In genomic region chr2:162943931-162944330, GRCm38 (mm10) we compare ENCODE assay signal across 10 mouse cellular contexts. TPM values are rescaled to one million over a fixed set of nuclear protein-coding genes. Genes with fewer than 3 reads are reported as not detected.
DNase-seq lines count a peak whose midpoint lies in the region; ATAC-seq lines count a peak whose summit lies in the region.
"Had no signal": no experiment of that assay in that cellular context is flagged by ENCODE, and none has a peak within 500 bp of the region (broad histone marks: within the 10 kb centered on the region; RNA-seq: fewer than 3 reads in every experiment).

No protein-coding gene starts in this region.

- H3K4me3 ChIP-seq in heart, embryonic 11.5 days (ENCODE audit: low read depth, low read length): peak overlapping the region; percentile 63
- peak overlapping the region; percentile 55 for H3K4me3 ChIP-seq in forebrain, embryonic 13.5 days
- H3K4me3 ChIP-seq in liver, embryonic 12.5 days: peak overlapping the region; percentile 54

- peak overlapping the region; percentile 98 for H3K4me2 ChIP-seq in heart, embryonic 11.5 days
- peak overlapping the region; percentile 98 for H3K4me2 ChIP-seq in forebrain, embryonic 13.5 days
- H3K4me2 ChIP-seq in liver, embryonic 12.5 days: peak overlapping the region; percentile 73

- peaks cover 2% of the 10 kb centered on the region; the same call in 1 of the 2 replicates for H3K4me1 ChIP-seq in heart, embryonic 11.5 days (ENCODE audit: control insufficient read depth, insufficient read depth, low read length)
- peaks cover 23% of the 10 kb centered on the region for H3K4me1 ChIP-seq in forebrain, embryonic 13.5 days
- H3K4me1 ChIP-seq in liver, embryonic 12.5 days: peaks cover 29% of the 10 kb centered on the region

- H3K9ac ChIP-seq in heart, embryonic 11.5 days (ENCODE audit: low read depth, low read length): no peak overlapping the region
- H3K9ac ChIP-seq in forebrain, embryonic 13.5 days: no peak overlapping the region; the same call in 1 of the 2 replicates
- H3K9ac ChIP-seq in liver, embryonic 12.5 days: no peak overlapping the region

- no peaks in the 10 kb centered on the region for H3K9me3 ChIP-seq in heart, embryonic 11.5 days (replicated peaks; ENCODE audit: control insufficient read depth, low read length)
- no peaks in the 10 kb centered on the region for H3K9me3 ChIP-seq in forebrain, embryonic 13.5 days (replicated peaks)
- H3K9me3 ChIP-seq in liver, embryonic 12.5 days (replicated peaks): no peaks in the 10 kb centered on the region

- peaks cover 23% of the 10 kb centered on the region for H3K27me3 ChIP-seq in heart, embryonic 11.5 days (ENCODE audit: control insufficient read depth, insufficient read depth, low read length)
- H3K27me3 ChIP-seq in forebrain, embryonic 13.5 days: peaks cover 29% of the 10 kb centered on the region
- peaks cover 43% of the 10 kb centered on the region for H3K27me3 ChIP-seq in liver, embryonic 12.5 days (replicated peaks)

- ATAC-seq in heart, embryonic 11.5 days (replicated peaks; ENCODE audit: insufficient number of reproducible peaks, low FRiP score, low TSS enrichment): no peak
- no peak for ATAC-seq in forebrain, embryonic 13.5 days
- no peak for ATAC-seq in liver, embryonic 12.5 days

- 10% methylated on average over 11 of the region's 11 CpGs for WGBS in heart, embryonic 11.5 days (ENCODE audit: insufficient replicate concordance)
- 6% methylated on average over 11 of the region's 11 CpGs for WGBS in forebrain, embryonic 13.5 days
- WGBS in liver, embryonic 12.5 days (ENCODE audit: insufficient replicate concordance): 5% methylated on average over 11 of the region's 11 CpGs

- H3K27ac ChIP-seq in heart, embryonic 11.5 days (ENCODE audit: low read depth, low read length): no peak overlapping the region
- H3K27ac ChIP-seq in forebrain, embryonic 13.5 days: no peak overlapping the region
- H3K27ac ChIP-seq in liver, embryonic 12.5 days: no peak overlapping the region

- intact Hi-C loops in heart, postnatal 14 days (cut with DNase I): no loop called here

- 0 out of 2 replicates have a peak, but pooled peaks cover 2% of the 10 kb centered on the region for H3K36me3 ChIP-seq in heart, embryonic 11.5 days (ENCODE audit: control insufficient read depth, insufficient read depth, low read length)
- H3K36me3 ChIP-seq in forebrain, embryonic 13.5 days (ENCODE audit: poor library complexity, severe bottlenecking): peaks cover 25% of the 10 kb centered on the region
- peaks cover 18% of the 10 kb centered on the region for H3K36me3 ChIP-seq in liver, embryonic 12.5 days

- DNase-seq in heart, postnatal 14 days: no peak
- DNase-seq in CD4-positive helper T cell, adult 2 months (ENCODE audit: low read depth, low spot score): peak; percentile 28
- DNase-seq in thymus, postnatal 4 days: no peak
- DNase-seq in embryo, embryonic 10 days (ENCODE audit: low spot score): no peak
- no peak for DNase-seq in frontal cortex, postnatal 14 days (ENCODE audit: low spot score in 2 of 2)
- DNase-seq: B cell, adult 2 months; lung, postnatal 10 days had no signal

RNA-seq across cellular contexts. Expression of gene L3mbtl1, which starts 0.7 kb away (rescaled TPM):
- polyA plus RNA-seq in heart, embryonic 11.5 days (2014; fragmentation: Nextera tagmentation; extraction: Ambion mirVana): not detected in 2 replicates
- under 1 TPM in 1 of 2 experiments, not detected in 1; 0.05 TPM for total RNA-seq in heart, postnatal 14 days (2021)
- polyA plus RNA-seq in forebrain, embryonic 13.5 days (2015; fragmentation: Nextera tagmentation; extraction: Ambion mirVana): 0.25 and 0.37 TPM in 2 replicates
- 0.06 and 0.08 TPM in 2 replicates for polyA plus RNA-seq in liver, embryonic 12.5 days (2016; fragmentation: Nextera tagmentation; extraction: Ambion mirVana)

RNA-seq across cellular contexts. Expression of gene Srsf6, which starts 12.6 kb away (rescaled TPM):
- polyA plus RNA-seq in heart, embryonic 11.5 days (2014; fragmentation: Nextera tagmentation; extraction: Ambion mirVana): 155 and 164 TPM in 2 replicates
- total RNA-seq in heart, postnatal 14 days (2021): 10 to 100 TPM; 88.4 to 91.7 TPM
- polyA plus RNA-seq in forebrain, embryonic 13.5 days (2015; fragmentation: Nextera tagmentation; extraction: Ambion mirVana): 212 and 238 TPM in 2 replicates
- polyA plus RNA-seq in liver, embryonic 12.5 days (2016; fragmentation: Nextera tagmentation; extraction: Ambion mirVana): 168 and 174 TPM in 2 replicates

RNA-seq across cellular contexts. Expression of gene Sgk2, which starts 43.2 kb away (rescaled TPM):
- not detected in 2 replicates for polyA plus RNA-seq in heart, embryonic 11.5 days (2014; fragmentation: Nextera tagmentation; extraction: Ambion mirVana)
- under 1 TPM in 1 of 2 experiments, not detected in 1; 0.12 TPM for total RNA-seq in heart, postnatal 14 days (2021)
- not detected in 2 replicates for polyA plus RNA-seq in forebrain, embryonic 13.5 days (2015; fragmentation: Nextera tagmentation; extraction: Ambion mirVana)
- polyA plus RNA-seq in liver, embryonic 12.5 days (2016; fragmentation: Nextera tagmentation; extraction: Ambion mirVana): 2.7 and 3.0 TPM in 2 replicates
